Mouse (Mus musculus) left cerebral cortex, adult 18-20 months (tissue): ENCODE measurements around the gene Sbno1. TPM values are rescaled to one million over a fixed set of nuclear protein-coding genes. Genes with fewer than 3 reads are reported as not detected.

Experiments
- DNase-seq, 2 experiments: peaks; one replicate each; pipeline ENCODE4 v3.0.0; 2021 to 2022; ENCODE audit warnings: low spot score in 2 of 2, mixed read lengths in 1 of 2
- microRNA-seq, 2 experiments: library from miRNA; unstranded; fragments of <30 nt; microRNA quantifications; one replicate each; pipeline ENCODE4 v1.2.0; 2021
- total RNA-seq, 2 experiments: library from RNA; stranded (reverse); gene quantifications; 2 replicates each; pipeline ENCODE4 v1.2.3; 2021

Gene Sbno1
- total RNA-seq, 2 experiments from 2014 or later = 175 to 185 TPM

DNA sequence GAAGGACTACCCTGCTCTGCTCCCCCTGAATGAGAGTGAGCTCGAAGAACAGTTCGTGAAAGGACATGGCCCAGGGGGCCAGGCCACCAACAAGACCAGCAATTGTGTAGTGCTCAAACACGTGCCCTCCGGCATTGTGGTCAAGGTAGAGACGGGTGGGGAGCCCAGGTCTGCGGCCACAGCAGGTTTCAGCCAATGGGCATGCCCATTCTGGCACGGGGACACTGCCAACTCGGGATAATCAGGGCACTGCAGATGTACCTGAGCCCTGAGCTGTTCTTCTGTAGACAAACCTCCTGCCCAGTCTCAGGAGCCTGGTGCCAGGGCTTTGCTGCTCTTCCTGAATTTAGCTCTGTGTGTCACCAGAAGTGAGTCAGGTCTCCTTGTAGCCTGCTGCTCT is 87.0 kb downstream of the Sbno1 start:
- DNase-seq = no peak

DNA sequence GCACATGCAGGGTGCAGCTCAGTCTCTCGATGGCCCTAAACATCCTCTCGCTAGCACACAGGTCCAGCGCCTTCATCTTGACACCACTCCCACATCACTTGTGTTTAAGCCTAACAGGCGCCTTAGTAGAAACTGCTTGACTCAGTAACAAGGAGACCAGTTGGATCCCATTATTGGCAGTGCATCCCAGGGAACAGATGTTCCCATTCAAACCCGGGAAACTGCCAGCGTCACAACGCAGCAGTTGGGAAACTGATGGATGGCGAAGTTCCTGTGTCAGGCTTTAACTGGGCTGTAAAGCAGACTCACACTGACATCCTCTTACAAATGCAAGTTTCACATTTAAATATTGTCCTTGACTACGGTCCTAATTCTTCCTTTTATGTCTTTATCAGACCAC is 87.9 kb downstream of the Sbno1 start:
- peak; percentile 52 to 53 for DNase-seq

GRCm38 (mm10) chr5:124337103-124337502 is 88.7 kb downstream of the Sbno1 start:
- DNase-seq = no peak

- peak in 1 of 2 experiments; percentile 19 for DNase-seq
Observed at GRCm38 (mm10) chr5:124334392-124334791, 91.4 kb downstream of the Sbno1 start.

DNA sequence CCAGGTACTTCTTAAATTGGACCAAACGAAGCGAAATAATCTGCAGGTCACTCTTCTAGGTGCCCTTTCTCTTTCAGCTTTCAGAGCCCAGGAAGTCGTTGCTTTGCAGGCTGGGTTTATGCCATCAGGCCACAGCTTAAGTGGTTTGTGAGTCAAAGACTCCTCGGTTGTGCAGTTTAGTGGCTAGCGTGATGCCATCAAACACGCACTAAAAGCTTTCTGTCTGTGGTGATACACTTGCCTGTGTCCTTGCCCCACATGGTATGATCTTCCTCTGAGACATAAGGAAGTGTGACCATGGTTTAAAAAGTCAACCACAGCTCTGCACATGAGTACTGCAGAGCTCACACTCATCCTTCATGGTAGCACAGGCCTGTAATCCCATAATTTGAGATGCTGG is 95.7 kb downstream of the Sbno1 start:
- DNase-seq = no peak

GRCm38 (mm10) chr5:124327510-124328364 is 98.1 kb downstream of the Sbno1 start, which contains the start of the genes Mphosph9 and 2810006K23Rik:
Gene Mphosph9 (minus strand): TSS chr5:124327972.
Gene 2810006K23Rik (plus strand): TSS chr5:124328089.
- DNase-seq = peak; percentile 99

- no peak for DNase-seq
Observed at GRCm38 (mm10) chr5:124326829-124327228, 99.0 kb downstream of the Sbno1 start.

Small RNA genes lying within 50 kb of the gene (microRNA-seq; reads per million reads assigned to microRNA genes)
- gene Gm27486 = 0.21 to 0.75 reads per million in 2 experiments

Other genes with a start within 250 kb of the Sbno1 start
- 100 to 1,000 TPM; 259 to 274 TPM for gene Pitpnm2, start 176.2 kb downstream of the Sbno1 start, total RNA-seq
- 10 to 100 TPM; 13.8 to 22.5 TPM for gene Mphosph9, start 98.0 kb downstream of the Sbno1 start, total RNA-seq
- gene 2810006K23Rik, start 97.9 kb downstream of the Sbno1 start, total RNA-seq = 10 to 100 TPM; 14.0 TPM
- 100 to 1,000 TPM; 162 to 168 TPM for gene Cdk2ap1, start 62.9 kb downstream of the Sbno1 start, total RNA-seq
- gene Kmt5a, start 13.9 kb upstream of the Sbno1 start, total RNA-seq = 10 to 100 TPM; 61.5 to 64.2 TPM
- gene Rilpl2, start 52.4 kb upstream of the Sbno1 start, total RNA-seq = 10 to 100 TPM; 17.5 to 19.3 TPM
- 10 to 100 TPM; 23.0 to 27.5 TPM for gene Snrnp35, start 57.1 kb upstream of the Sbno1 start, total RNA-seq
- gene Rilpl1, start 105.4 kb upstream of the Sbno1 start, total RNA-seq = 10 to 100 TPM; 85.1 to 93.3 TPM
- gene Tmed2, start 114.7 kb upstream of the Sbno1 start, total RNA-seq = 100 to 1,000 TPM; 103 to 122 TPM
- gene Ddx55, start 126.9 kb upstream of the Sbno1 start, total RNA-seq = 10 to 100 TPM; 22.6 to 25.9 TPM
- 10 to 100 TPM; 30.6 to 31.3 TPM for gene Eif2b1, start 153.1 kb upstream of the Sbno1 start, total RNA-seq
- gene Gtf2h3, start 153.1 kb upstream of the Sbno1 start, total RNA-seq = 10 to 100 TPM; 25.0 to 29.6 TPM
- 10 to 100 TPM; 59.8 to 66.9 TPM for gene Atp6v0a2, start 202.6 kb upstream of the Sbno1 start, total RNA-seq